Comparison of ENCODE assay signal across 8 mouse cellular contexts in genomic region chr1:59684819-59685755, GRCm38 (mm10). TPM values are rescaled to one million over a fixed set of nuclear protein-coding genes. Genes with fewer than 3 reads are reported as not detected.
DNase-seq lines count a peak whose midpoint lies in the region; ATAC-seq lines count a peak whose summit lies in the region.

TSS of gene Nop58 (plus strand) at chr1:59684971.

- ATAC-seq in CD4-positive, CD25-positive, alpha-beta regulatory T cell, adult 4 months = peak; percentile 99
- peak; percentile 91 for ATAC-seq in heart, embryonic 14.5 days (ENCODE audit: insufficient number of reproducible peaks, insufficient read depth, low FRiP score, low read depth)
- ATAC-seq in liver, embryonic 13.5 days (ENCODE audit: low read depth) = peak; percentile 95
- ATAC-seq in stomach, embryonic 16.5 days (ENCODE audit: insufficient read depth, low FRiP score) = peak; percentile 97

- WGBS in heart, embryonic 14.5 days = under 1% methylated on average over 49 of the region's 49 CpGs
- WGBS in liver, embryonic 13.5 days (ENCODE audit: insufficient replicate concordance) = under 1% methylated on average over 49 of the region's 49 CpGs
- WGBS in stomach, embryonic 16.5 days = under 1% methylated on average over 49 of the region's 49 CpGs

- DNase-seq in c-Kit-negative CD71-positive TER-119-positive erythroid progenitor cells, embryonic 14.5 days (ENCODE audit: low read depth, low spot score) = peak; percentile 91
- peak; percentile 92 for DNase-seq in fibroblast of lung, adult 2 months (ENCODE audit: low read depth)
- peak; percentile 94 for DNase-seq in kidney, postnatal 14 days
- DNase-seq in liver, embryonic 13.5 days = peak; percentile 86
- DNase-seq in neural tube, embryonic 10.5 days (ENCODE audit: extremely low spot score, low spot score) = peak; percentile 89

- peak within 1 kb of the TSS; percentile 56 to 72 for H3K4me3 ChIP-seq in heart, embryonic 14.5 days (ENCODE audit: control insufficient read depth in 1 of 2, insufficient read depth in 1 of 2, low read depth in 1 of 2, low read length in 2 of 2)
- peak within 1 kb of the TSS; percentile 81 for H3K4me3 ChIP-seq in liver, embryonic 13.5 days (replicated peaks)
- peak within 1 kb of the TSS; percentile 94 for H3K4me3 ChIP-seq in stomach, embryonic 16.5 days (replicated peaks; ENCODE audit: low read length)

- no peaks in the 10 kb centered on the region for H3K9me3 ChIP-seq in heart, embryonic 14.5 days (ENCODE audit: control insufficient read depth, low read length)
- no peaks in the 10 kb centered on the region for H3K9me3 ChIP-seq in liver, embryonic 13.5 days (replicated peaks)
- no peaks in the 10 kb centered on the region for H3K9me3 ChIP-seq in stomach, embryonic 16.5 days (replicated peaks; ENCODE audit: control insufficient read depth, low read length)

- 0 out of 2 replicates have a peak, but pooled peaks cover 5% of the 10 kb centered on the region for H3K27me3 ChIP-seq in heart, embryonic 14.5 days (ENCODE audit: control insufficient read depth, insufficient read depth, low read length)
- peaks cover 10% of the 10 kb centered on the region; the same call in 1 of the 2 replicates for H3K27me3 ChIP-seq in liver, embryonic 13.5 days
- H3K27me3 ChIP-seq in stomach, embryonic 16.5 days (ENCODE audit: control insufficient read depth, insufficient read depth, low read length) = no peaks in the 10 kb centered on the region

- H3K9ac ChIP-seq in heart, embryonic 14.5 days (ENCODE audit: low read length) = peak within 1 kb of the TSS; percentile 80
- H3K9ac ChIP-seq in liver, embryonic 13.5 days = peak within 1 kb of the TSS; percentile 85
- H3K9ac ChIP-seq in stomach, embryonic 16.5 days (ENCODE audit: low read length) = peak within 1 kb of the TSS; percentile 88

- peak within 1 kb of the TSS; percentile 93 for H3K4me2 ChIP-seq in heart, embryonic 14.5 days (ENCODE audit: low read length)
- H3K4me2 ChIP-seq in liver, embryonic 13.5 days = peak within 1 kb of the TSS; percentile 82
- peak within 1 kb of the TSS; percentile 79 for H3K4me2 ChIP-seq in stomach, embryonic 16.5 days (ENCODE audit: low read depth, low read length)

- H3K4me1 ChIP-seq in heart, embryonic 14.5 days (ENCODE audit: control insufficient read depth in 2 of 2, insufficient read depth in 2 of 2, low read length in 2 of 2) = peaks cover 2 to 17% of the 10 kb centered on the region in 2 experiments; a peak in 3 of 4 replicates
- H3K4me1 ChIP-seq in liver, embryonic 13.5 days (replicated peaks) = peaks cover 40% of the 10 kb centered on the region
- H3K4me1 ChIP-seq in stomach, embryonic 16.5 days (ENCODE audit: control insufficient read depth, insufficient read depth, low read length) = peaks cover 16% of the 10 kb centered on the region

- peak within 1 kb of the TSS; percentile 83 to 91 for H3K27ac ChIP-seq in heart, embryonic 14.5 days (replicated peaks in 1 of 2; ENCODE audit: control insufficient read depth in 1 of 2, insufficient read depth in 1 of 2, low read depth in 2 of 2, low read length in 2 of 2)
- peak within 1 kb of the TSS; percentile 81 for H3K27ac ChIP-seq in liver, embryonic 13.5 days
- H3K27ac ChIP-seq in stomach, embryonic 16.5 days (ENCODE audit: low read length) = peak within 1 kb of the TSS; percentile 90

- H3K36me3 ChIP-seq in heart, embryonic 14.5 days (ENCODE audit: control insufficient read depth, insufficient read depth, low read length) = peaks cover 9% of the 10 kb centered on the region
- H3K36me3 ChIP-seq in liver, embryonic 13.5 days = peaks cover 12% of the 10 kb centered on the region
- 0 out of 2 replicates have a peak, but pooled peaks cover 5% of the 10 kb centered on the region for H3K36me3 ChIP-seq in stomach, embryonic 16.5 days (ENCODE audit: control insufficient read depth, insufficient read depth, low read length)

RNA-seq across cellular contexts. Expression of gene Nop58, which starts in this region (rescaled TPM):
- 100 to 1,000 TPM; 181 to 197 TPM for polyA plus RNA-seq in CD4-positive, CD25-positive, alpha-beta regulatory T cell, adult 4 months (2017; shearing (Covaris generic))
- 110 and 120 TPM in 2 replicates for polyA plus RNA-seq in heart, embryonic 14.5 days (2014; fragmentation: Nextera tagmentation; extraction: Ambion mirVana)
- 226 and 278 TPM in 2 replicates for polyA plus RNA-seq in liver, embryonic 13.5 days (2015; fragmentation: Nextera tagmentation; extraction: Ambion mirVana)
- polyA plus RNA-seq in stomach, embryonic 16.5 days (2015; fragmentation: Nextera tagmentation; extraction: Ambion mirVana) = 207 and 232 TPM in 2 replicates

Comparison
In these comparisons a context has a peak if more than half of its experiments do, and no peak if none do; other contexts are left out.
1. Peak in every context shown above with its lines: DNase-seq, ATAC-seq, H3K4me3 ChIP-seq and H3K27ac ChIP-seq.